Mouse (Mus musculus): ENCODE measurements around the gene Mup12.
"Not testable (repeated sequence)": the region's sequence is repeated elsewhere in the genome, so short reads cannot be mapped to it uniquely, and the experiment has no call there.

The Mup12 gene

DNA sequence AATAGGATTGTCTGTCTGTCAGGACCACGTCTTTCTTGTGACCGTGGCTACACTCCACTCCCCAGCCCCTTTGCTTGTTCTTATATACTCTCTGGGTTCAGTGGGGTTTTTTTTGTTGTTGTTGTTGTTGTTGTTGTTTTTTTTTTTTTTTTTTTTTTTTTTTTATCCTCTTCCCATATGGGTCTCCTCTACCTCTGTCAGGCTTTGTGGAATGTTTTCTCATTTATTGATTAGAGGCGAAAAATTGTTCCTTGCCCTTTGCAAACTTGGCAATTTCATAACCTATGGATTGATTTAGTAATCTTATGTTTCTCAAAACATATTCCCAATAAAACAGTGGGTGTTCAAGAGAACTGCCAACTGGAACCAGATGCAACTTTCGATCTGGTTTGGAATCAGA is at the start of gene Mup12:
Gene Mup12, minus strand, starts transcription at position 101 of the 400 bp plus-strand sequence.
- DNase-seq: not testable (repeated sequence)
